Mouse (Mus musculus): ENCODE measurements around the gene Pde4d. TPM values are rescaled to one million over a fixed set of nuclear protein-coding genes. Genes with fewer than 3 reads are reported as not detected.

The Pde4d gene
- polyA plus RNA-seq, 1 experiment from 2014 or later: 14.9 TPM

DNA sequence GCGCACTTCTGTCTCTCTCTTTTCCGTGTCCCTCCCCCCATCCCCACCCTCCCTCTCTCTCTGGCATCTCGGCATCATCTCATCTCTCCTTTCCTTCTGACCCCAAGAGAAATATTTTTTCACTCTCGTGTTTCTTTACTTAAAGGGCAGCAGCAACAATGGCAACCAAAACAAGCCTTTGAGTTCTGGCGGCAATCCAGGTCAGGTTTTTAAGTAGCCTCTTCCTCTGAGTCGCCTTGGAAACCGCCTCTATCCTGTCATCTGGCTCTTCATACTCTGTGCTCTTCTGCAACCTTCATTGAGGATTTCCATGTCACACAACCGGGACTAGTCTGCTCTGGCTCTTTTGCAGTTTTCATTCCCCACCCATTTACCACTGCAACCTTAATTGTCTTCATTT lies 1430.6 kb downstream of the Pde4d start:
- H3K4me3 ChIP-seq (ENCODE audit: low read length): no peak overlapping the region
- no peaks in the 10 kb centered on the region for H3K27me3 ChIP-seq (ENCODE audit: control insufficient read depth, insufficient read depth, low read depth, low read length)
- H3K4me1 ChIP-seq (replicated peaks; ENCODE audit: control insufficient read depth, insufficient read depth, low read length): no peaks in the 10 kb centered on the region
- no peak overlapping the region for H3K4me2 ChIP-seq (ENCODE audit: low read depth, low read length)
- no peak overlapping the region for H3K9ac ChIP-seq (ENCODE audit: low read length)
- no peak for ATAC-seq (ENCODE audit: low read depth)
- 51% methylated on average over 8 of the region's 8 CpGs for WGBS
- no peaks in the 10 kb centered on the region for H3K9me3 ChIP-seq (ENCODE audit: control insufficient read depth, low read length)
- H3K36me3 ChIP-seq (ENCODE audit: control insufficient read depth, insufficient read depth, low read length): no peaks in the 10 kb centered on the region
- H3K27ac ChIP-seq (ENCODE audit: low read length): no peak overlapping the region

DNA sequence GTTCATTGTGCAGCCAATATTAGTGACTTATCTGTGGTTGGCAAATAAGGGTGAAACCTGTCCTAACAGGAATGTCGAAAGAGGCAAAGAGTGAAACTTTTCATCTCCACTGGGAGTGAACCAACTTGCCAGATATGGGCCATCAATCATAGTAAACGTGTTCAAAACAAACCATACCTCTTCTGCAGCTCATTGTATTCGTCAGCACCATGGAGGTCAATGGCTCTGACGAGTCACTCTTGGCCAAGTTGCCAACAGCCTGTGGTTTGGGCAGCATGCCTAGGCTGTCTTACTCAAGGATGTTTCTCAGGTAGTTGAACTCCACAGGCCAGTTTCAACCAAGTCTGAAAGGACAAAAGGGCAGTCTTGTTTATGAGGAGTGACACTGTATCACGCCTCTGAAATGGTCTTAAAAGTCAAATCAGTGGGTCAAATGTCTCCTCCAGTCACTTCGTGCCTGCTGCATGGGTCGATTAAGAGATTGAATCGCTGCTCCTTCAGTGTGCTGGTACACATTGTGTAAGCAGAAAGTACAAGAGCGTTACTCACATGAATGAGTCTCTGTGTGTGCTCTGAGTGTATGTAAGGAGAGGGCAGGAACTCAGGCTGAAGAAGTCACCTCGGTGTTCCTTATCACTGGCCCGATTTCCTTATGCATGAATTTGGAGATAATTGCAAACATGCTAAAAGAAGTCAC lies 1431.6 kb downstream of the Pde4d start:
- H3K9ac ChIP-seq (ENCODE audit: low read length): no peak overlapping the region
- no peak overlapping the region for H3K4me3 ChIP-seq (ENCODE audit: low read length)
- H3K4me2 ChIP-seq (ENCODE audit: low read depth, low read length): no peak overlapping the region
- WGBS: 57% methylated on average over 11 of the region's 11 CpGs
- ATAC-seq (ENCODE audit: low read depth): no peak
- H3K27ac ChIP-seq (ENCODE audit: low read length): no peak overlapping the region
- no peaks in the 10 kb centered on the region for H3K36me3 ChIP-seq (ENCODE audit: control insufficient read depth, insufficient read depth, low read length)
- no peaks in the 10 kb centered on the region for H3K27me3 ChIP-seq (ENCODE audit: control insufficient read depth, insufficient read depth, low read depth, low read length)
- no peaks in the 10 kb centered on the region for H3K9me3 ChIP-seq (ENCODE audit: control insufficient read depth, low read length)
- no peaks in the 10 kb centered on the region for H3K4me1 ChIP-seq (replicated peaks; ENCODE audit: control insufficient read depth, insufficient read depth, low read length)

DNA sequence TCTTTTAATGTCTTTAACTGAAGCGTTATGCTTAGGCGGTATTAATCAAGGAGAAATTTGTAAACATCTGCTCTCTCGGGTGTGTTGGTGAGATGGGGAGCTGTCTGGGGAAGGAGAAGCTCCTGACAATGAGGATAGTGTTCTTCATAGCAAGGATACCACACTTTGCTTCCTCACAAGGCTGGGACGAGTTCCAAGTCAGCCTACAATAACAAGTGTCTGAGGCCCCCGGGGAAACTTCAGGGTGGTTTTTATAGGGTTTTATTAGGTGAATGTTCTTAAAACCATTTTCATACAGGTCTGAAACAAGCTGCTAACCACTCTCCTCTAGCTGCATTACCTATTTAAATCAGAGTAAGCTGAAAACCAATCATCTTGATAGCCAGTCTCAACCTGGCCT lies 1433.9 kb downstream of the Pde4d start:
- Histone ChIP-seq H3K9ac (ENCODE audit: low read length) (no peak overlapping the region), H3K4me1 (replicated peaks; ENCODE audit: control insufficient read depth, insufficient read depth, low read length) (no peaks in the 10 kb centered on the region), H3K4me2 (ENCODE audit: low read depth, low read length) (no peak overlapping the region), H3K9me3 (ENCODE audit: control insufficient read depth, low read length) (no peaks in the 10 kb centered on the region), H3K36me3 (ENCODE audit: control insufficient read depth, insufficient read depth, low read length) (no peaks in the 10 kb centered on the region), H3K27me3 (ENCODE audit: control insufficient read depth, insufficient read depth, low read depth, low read length) (no peaks in the 10 kb centered on the region), H3K27ac (ENCODE audit: low read length) (no peak overlapping the region), H3K4me3 (ENCODE audit: low read length) (no peak overlapping the region)
- 47% methylated on average over 5 of the region's 5 CpGs for WGBS
- no peak for ATAC-seq (ENCODE audit: low read depth)

DNA sequence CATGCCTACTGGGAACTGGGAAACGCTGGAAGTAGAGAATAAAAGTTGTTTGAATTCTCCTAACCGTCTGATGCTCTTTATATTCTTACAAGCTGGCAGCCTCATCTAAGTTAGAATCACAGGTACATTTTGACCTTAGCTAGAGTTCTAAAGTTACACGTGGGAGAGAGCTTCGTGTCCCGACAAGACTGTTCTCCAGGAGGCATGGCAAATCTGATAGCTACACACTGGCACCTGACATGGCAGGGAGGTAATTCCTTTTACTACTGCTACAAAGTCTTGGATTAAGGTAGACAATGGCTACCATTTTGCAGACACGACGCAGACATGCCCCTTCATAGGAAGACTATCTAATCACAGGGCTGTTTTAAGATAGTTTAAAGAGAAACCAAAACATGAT lies 1435.1 kb downstream of the Pde4d start:
- H3K9ac ChIP-seq (ENCODE audit: low read length): no peak overlapping the region
- no peaks in the 10 kb centered on the region for H3K27me3 ChIP-seq (ENCODE audit: control insufficient read depth, insufficient read depth, low read depth, low read length)
- H3K4me3 ChIP-seq (ENCODE audit: low read length): no peak overlapping the region
- H3K27ac ChIP-seq (ENCODE audit: low read length): no peak overlapping the region
- H3K36me3 ChIP-seq (ENCODE audit: control insufficient read depth, insufficient read depth, low read length): no peaks in the 10 kb centered on the region
- ATAC-seq (ENCODE audit: low read depth): no peak
- H3K9me3 ChIP-seq (ENCODE audit: control insufficient read depth, low read length): no peaks in the 10 kb centered on the region
- no peak overlapping the region for H3K4me2 ChIP-seq (ENCODE audit: low read depth, low read length)
- no peaks in the 10 kb centered on the region for H3K4me1 ChIP-seq (replicated peaks; ENCODE audit: control insufficient read depth, insufficient read depth, low read length)
- WGBS: 93% methylated on average over 7 of the region's 7 CpGs

DNA sequence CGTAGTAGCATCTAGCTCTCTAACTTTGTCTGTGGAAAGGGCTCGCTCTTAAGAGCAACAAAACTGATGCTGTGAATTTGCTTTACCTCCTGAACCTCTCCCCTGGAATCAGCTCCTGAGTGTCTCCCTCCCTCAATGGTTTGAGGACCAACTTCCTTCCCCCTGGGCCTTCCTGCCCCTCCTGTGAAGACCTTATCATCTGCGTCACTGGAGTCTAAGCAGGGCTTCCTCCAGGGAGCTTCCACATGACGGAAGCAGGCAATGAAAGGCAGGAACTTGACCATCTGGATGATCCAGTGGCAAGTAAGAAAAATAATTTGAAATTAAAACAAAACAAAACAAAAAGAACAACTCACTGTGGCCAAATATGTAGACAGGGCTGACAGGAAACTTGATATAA lies 1438.5 kb downstream of the Pde4d start:
- no peaks in the 10 kb centered on the region for H3K9me3 ChIP-seq (ENCODE audit: control insufficient read depth, low read length)
- no peaks in the 10 kb centered on the region for H3K4me1 ChIP-seq (replicated peaks; ENCODE audit: control insufficient read depth, insufficient read depth, low read length)
- H3K36me3 ChIP-seq (ENCODE audit: control insufficient read depth, insufficient read depth, low read length): no peaks in the 10 kb centered on the region
- H3K9ac ChIP-seq (ENCODE audit: low read length): no peak overlapping the region
- WGBS: 77% methylated on average over 4 of the region's 4 CpGs
- no peak overlapping the region for H3K27ac ChIP-seq (ENCODE audit: low read length)
- no peak overlapping the region for H3K4me2 ChIP-seq (ENCODE audit: low read depth, low read length)
- H3K4me3 ChIP-seq (ENCODE audit: low read length): no peak overlapping the region
- no peaks in the 10 kb centered on the region for H3K27me3 ChIP-seq (ENCODE audit: control insufficient read depth, insufficient read depth, low read depth, low read length)
- no peak for ATAC-seq (ENCODE audit: low read depth)

DNA sequence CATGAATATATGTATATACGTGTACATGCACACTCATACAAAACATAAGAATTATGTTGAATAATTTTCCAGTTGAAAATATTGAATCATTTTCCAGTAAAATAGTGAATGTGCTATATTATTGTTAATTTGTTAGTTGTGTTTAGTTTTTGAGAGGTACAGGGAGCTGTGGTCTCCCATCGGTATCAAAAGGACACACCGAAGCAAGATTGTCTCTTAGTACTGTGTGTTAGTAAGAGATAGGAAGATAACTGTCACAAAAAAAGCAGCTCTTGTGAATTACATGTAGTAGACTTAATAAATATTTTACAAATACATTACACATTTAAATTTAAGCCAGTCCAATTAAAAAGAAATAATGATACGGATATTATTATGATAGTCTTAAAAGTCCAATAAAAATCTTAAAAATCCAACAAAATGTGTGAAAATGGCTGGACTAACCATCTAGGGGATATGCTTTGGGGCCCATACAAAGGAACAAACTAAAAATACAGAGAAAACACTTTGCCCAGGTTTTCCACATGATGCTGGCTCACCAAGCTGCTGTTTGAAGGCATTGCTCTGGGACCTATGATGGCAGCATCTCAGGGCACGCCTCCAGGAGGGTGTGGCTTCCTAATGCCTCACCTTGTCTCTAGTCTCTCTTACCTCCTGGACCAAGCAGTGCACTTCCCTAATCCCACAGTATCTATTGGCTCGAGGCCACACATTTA lies 1441.6 kb downstream of the Pde4d start:
- H3K4me2 ChIP-seq (ENCODE audit: low read depth, low read length): no peak overlapping the region
- no peak for ATAC-seq (ENCODE audit: low read depth)
- H3K4me3 ChIP-seq (ENCODE audit: low read length): no peak overlapping the region
- H3K27me3 ChIP-seq (ENCODE audit: control insufficient read depth, insufficient read depth, low read depth, low read length): no peaks in the 10 kb centered on the region
- H3K4me1 ChIP-seq (replicated peaks; ENCODE audit: control insufficient read depth, insufficient read depth, low read length): no peaks in the 10 kb centered on the region
- 71% methylated on average over 6 of the region's 6 CpGs for WGBS
- H3K27ac ChIP-seq (ENCODE audit: low read length): no peak overlapping the region
- no peaks in the 10 kb centered on the region for H3K36me3 ChIP-seq (ENCODE audit: control insufficient read depth, insufficient read depth, low read length)
- H3K9me3 ChIP-seq (ENCODE audit: control insufficient read depth, low read length): no peaks in the 10 kb centered on the region
- no peak overlapping the region for H3K9ac ChIP-seq (ENCODE audit: low read length)

DNA sequence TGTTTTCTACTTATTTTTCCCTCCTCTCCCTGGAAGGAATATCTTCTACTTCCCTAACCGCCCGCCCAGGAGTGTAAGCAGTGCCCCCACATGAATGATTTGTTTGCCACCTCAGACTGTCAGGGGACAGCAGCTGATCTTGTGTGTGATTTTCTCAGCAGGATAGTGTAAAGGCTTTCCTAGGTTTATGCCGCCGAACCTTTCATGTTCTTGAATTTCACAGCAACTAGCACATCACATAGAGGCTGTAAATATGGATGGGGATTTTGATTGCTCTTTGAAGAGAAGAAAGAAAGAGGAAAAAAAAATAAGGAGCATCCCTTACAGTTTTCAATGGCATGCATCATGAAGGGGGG lies 1442.1 kb downstream of the Pde4d start:
- H3K4me2 ChIP-seq (ENCODE audit: low read depth, low read length): no peak overlapping the region
- no peak overlapping the region for H3K27ac ChIP-seq (ENCODE audit: low read length)
- no peak overlapping the region for H3K4me3 ChIP-seq (ENCODE audit: low read length)
- no peaks in the 10 kb centered on the region for H3K9me3 ChIP-seq (ENCODE audit: control insufficient read depth, low read length)
- no peak for ATAC-seq (ENCODE audit: low read depth)
- no peaks in the 10 kb centered on the region for H3K36me3 ChIP-seq (ENCODE audit: control insufficient read depth, insufficient read depth, low read length)
- H3K4me1 ChIP-seq (replicated peaks; ENCODE audit: control insufficient read depth, insufficient read depth, low read length): no peaks in the 10 kb centered on the region
- no peak overlapping the region for H3K9ac ChIP-seq (ENCODE audit: low read length)
- no peaks in the 10 kb centered on the region for H3K27me3 ChIP-seq (ENCODE audit: control insufficient read depth, insufficient read depth, low read depth, low read length)
- WGBS: 64% methylated on average over 4 of the region's 4 CpGs

DNA sequence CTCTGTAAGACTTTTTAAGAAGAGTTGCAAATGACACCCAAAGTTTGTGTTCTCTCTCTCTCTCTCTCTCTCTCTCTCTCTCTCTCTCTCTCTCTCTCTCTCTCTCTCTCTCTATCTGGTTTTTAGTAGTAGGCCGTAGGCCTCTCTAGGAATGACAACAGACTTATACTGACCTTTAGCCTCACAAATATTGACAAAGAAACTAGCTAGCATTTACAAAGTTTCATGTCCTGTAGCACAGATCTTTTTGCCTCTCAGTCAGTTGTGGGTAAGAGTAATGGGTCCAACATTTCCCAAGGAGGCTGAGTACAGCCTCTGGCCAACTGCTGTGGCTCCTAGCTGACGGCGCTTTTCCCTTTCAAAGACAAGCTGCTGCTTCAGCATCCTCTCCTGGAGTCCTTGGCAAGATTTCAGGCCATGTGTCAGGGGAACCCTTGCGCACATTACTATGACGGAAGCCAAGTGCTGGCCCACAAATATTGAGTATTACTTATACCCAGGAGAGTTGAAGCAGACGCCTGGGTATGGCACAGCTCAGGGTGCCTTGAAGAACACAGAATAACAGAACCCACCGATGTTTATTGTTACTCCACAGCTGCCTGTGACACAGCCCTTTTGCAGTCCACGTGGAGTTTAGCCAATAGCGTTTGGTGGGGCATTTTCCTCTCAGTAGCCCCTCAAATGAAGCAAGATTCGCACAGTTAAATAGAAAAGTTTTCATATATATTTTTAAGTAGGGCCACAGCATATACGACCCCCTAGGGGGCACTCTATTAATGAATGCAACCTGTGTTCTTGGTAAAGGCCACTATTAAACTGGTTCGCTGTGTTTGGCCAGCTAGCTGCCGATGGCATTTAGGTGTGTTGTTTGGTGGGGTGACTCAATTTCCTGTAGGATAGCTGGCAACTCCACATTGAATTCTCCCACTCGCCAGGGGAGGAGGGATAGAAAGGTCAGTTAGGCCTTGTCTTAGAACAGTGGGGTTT lies 1450.0 kb downstream of the Pde4d start:
- no peak overlapping the region for H3K9ac ChIP-seq (ENCODE audit: low read length)
- no peak overlapping the region for H3K27ac ChIP-seq (ENCODE audit: low read length)
- H3K9me3 ChIP-seq (ENCODE audit: control insufficient read depth, low read length): no peaks in the 10 kb centered on the region
- peaks cover 23% of the 10 kb centered on the region for H3K4me1 ChIP-seq (replicated peaks; ENCODE audit: control insufficient read depth, insufficient read depth, low read length)
- WGBS: 53% methylated on average over 14 of the region's 14 CpGs
- H3K36me3 ChIP-seq (ENCODE audit: control insufficient read depth, insufficient read depth, low read length): no peaks in the 10 kb centered on the region
- no peak overlapping the region for H3K4me2 ChIP-seq (ENCODE audit: low read depth, low read length)
- peak; percentile 17; the same call in 1 of the 2 replicates for ATAC-seq (ENCODE audit: low read depth)
- H3K4me3 ChIP-seq (ENCODE audit: low read length): no peak overlapping the region
- H3K27me3 ChIP-seq (ENCODE audit: control insufficient read depth, insufficient read depth, low read depth, low read length): no peaks in the 10 kb centered on the region; the same call in 1 of the 2 replicates

DNA sequence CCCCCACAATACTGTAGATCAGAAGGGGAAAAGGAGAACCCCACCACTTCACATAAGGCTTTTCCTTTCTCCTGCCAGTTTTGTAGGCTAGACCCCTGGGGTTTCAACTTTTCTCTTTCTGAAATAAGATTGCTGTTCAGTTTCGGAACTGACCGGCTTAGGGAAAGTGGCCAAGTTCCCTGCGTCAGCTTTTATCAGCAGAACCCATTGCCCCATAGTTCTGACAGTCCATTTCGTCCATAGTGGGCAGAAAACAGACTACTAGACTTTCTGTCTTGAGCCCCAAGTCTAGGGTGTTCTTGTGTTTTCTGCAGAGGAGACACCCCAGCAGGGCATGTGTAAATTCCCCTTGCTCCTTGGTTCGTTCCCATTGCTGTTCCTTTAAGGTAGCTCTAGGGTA lies 1452.1 kb downstream of the Pde4d start:
- Histone ChIP-seq H3K9me3 (ENCODE audit: control insufficient read depth, low read length) (no peaks in the 10 kb centered on the region), H3K27me3 (ENCODE audit: control insufficient read depth, insufficient read depth, low read depth, low read length) (no peaks in the 10 kb centered on the region; the same call in 1 of the 2 replicates), H3K4me1 (replicated peaks; ENCODE audit: control insufficient read depth, insufficient read depth, low read length) (peaks cover 23% of the 10 kb centered on the region), H3K4me2 (ENCODE audit: low read depth, low read length) (peak overlapping the region; percentile 94), H3K27ac (ENCODE audit: low read length) (no peak overlapping the region), H3K4me3 (ENCODE audit: low read length) (peak overlapping the region; percentile 76; the same call in 1 of the 2 replicates), H3K36me3 (ENCODE audit: control insufficient read depth, insufficient read depth, low read length) (no peaks in the 10 kb centered on the region), H3K9ac (ENCODE audit: low read length) (peak overlapping the region; percentile 77; the same call in 1 of the 2 replicates)
- 55% methylated on average over 5 of the region's 5 CpGs for WGBS
- ATAC-seq (ENCODE audit: low read depth): no peak
